Mouse (Mus musculus): ENCODE measurements around the gene Clip3.

GRCm38 (mm10) chr7:30265041-30265440 is 26.5 kb upstream of the Clip3 start:
- TF ChIP-seq CTCF (IDR thresholded peaks at IDR 0.05; ENCODE audit: low read depth, low read length) (no peak), GATA1 (IDR thresholded peaks at IDR 0.05; ENCODE audit: borderline replicate concordance, low read length) (no peak)
